Mouse (Mus musculus) ES-Bruce4 (cell line): ENCODE results near the gene Zfp383.

Experiments used
- CTCF ChIP-seq: IDR thresholded peaks from one replicate; pipeline ENCODE4 v1.8.1; 2011; ENCODE audit warnings: low read depth, low read length
- POLR2A ChIP-seq: IDR thresholded peaks from one replicate; pipeline ENCODE4 v1.8.1; 2011; ENCODE audit warnings: low read length; ENCODE audit not compliant: insufficient read depth

DNA sequence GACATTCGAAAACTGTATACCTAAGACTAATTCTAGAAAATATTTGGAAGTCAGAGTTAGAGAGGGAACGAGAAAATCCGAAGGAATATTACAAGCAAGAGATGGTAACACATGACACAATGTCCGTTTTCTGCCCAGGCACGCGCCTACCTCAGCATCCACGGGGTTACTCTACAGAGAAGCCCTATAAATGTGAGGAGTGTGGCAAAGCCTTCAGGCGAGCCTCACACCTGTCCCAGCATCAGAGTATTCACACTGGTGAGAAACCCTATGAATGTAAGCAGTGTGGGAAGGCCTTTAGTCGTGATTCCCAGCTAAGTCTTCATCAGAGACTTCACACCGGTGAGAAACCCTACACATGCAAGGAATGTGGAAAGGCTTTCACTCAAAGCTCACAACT, 33.8 kb upstream of the Zfp383 start:
- TF ChIP-seq CTCF (no peak), POLR2A (no peak)
